ENCODE assay signal across 18 mouse cellular contexts in genomic region chr7:64074186-64074585, GRCm38 (mm10).
DNase-seq lines count a peak whose midpoint lies in the region; ATAC-seq lines count a peak whose summit lies in the region.
"Had no signal": no experiment of that assay in that cellular context is flagged by ENCODE, and none has a peak within 500 bp of the region (broad histone marks: within the 10 kb centered on the region; RNA-seq: fewer than 3 reads in every experiment).

No protein-coding gene starts in this region.

- H3K4me2 ChIP-seq in liver, embryonic 11.5 days = no peak overlapping the region
- H3K4me2 ChIP-seq: forebrain, embryonic 15.5 days; heart, embryonic 15.5 days; hindbrain, embryonic 12.5 days had no signal

- peak; percentile 59 for DNase-seq in heart, embryonic 10.5 days (ENCODE audit: low spot score)
- DNase-seq in heart, adult 8-10 months (ENCODE audit: low spot score) = no peak
- peak; percentile 0 for DNase-seq in liver
- DNase-seq in liver, embryonic 11.5 days (ENCODE audit: low spot score) = no peak
- DNase-seq in spleen, postnatal 10 days (ENCODE audit: low spot score in 2 of 2) = peak; percentile 4 to 10
- no peak for DNase-seq in spleen, adult 12 weeks (ENCODE audit: low spot score)
- no peak for DNase-seq in cerebellum, adult 18-20 months
- DNase-seq: adrenal gland, adult 2 months; kidney, adult 8-10 months; kidney, postnatal 36 days; lung, adult 2 months; thymus, postnatal 25 days had no signal

- no peak for ATAC-seq in liver, embryonic 11.5 days (replicated peaks; ENCODE audit: low FRiP score)
- ATAC-seq in megakaryocyte-erythroid progenitor cell, adult 5-6 weeks (replicated peaks; ENCODE audit: low FRiP score, low TSS enrichment, poor library complexity, severe bottlenecking) = 0 out of 2 replicates have a peak, but pooled peaks have one; percentile 2
- ATAC-seq: forebrain, embryonic 15.5 days; midbrain, embryonic 16.5 days had no signal

- no peaks in the 10 kb centered on the region for H3K9me3 ChIP-seq in heart, embryonic 10.5 days
- no peaks in the 10 kb centered on the region for H3K9me3 ChIP-seq in liver, embryonic 11.5 days (ENCODE audit: control insufficient read depth, low read length)
- H3K9me3 ChIP-seq: forebrain, embryonic 15.5 days; heart, embryonic 15.5 days; hindbrain, embryonic 12.5 days had no signal

- no peak overlapping the region for H3K9ac ChIP-seq in liver, embryonic 11.5 days (ENCODE audit: low read depth, low read length)
- H3K9ac ChIP-seq: forebrain, embryonic 15.5 days; heart, embryonic 15.5 days; hindbrain, embryonic 12.5 days had no signal

- no peaks in the 10 kb centered on the region for H3K36me3 ChIP-seq in heart, embryonic 10.5 days
- H3K36me3 ChIP-seq in liver, embryonic 11.5 days (ENCODE audit: control insufficient read depth, insufficient read depth, low read length) = no peaks in the 10 kb centered on the region
- H3K36me3 ChIP-seq: forebrain, embryonic 15.5 days; heart, embryonic 15.5 days; hindbrain, embryonic 12.5 days had no signal

- H3K4me3 ChIP-seq in heart, embryonic 10.5 days = no peak overlapping the region
- H3K4me3 ChIP-seq in liver, embryonic 11.5 days (ENCODE audit: low read depth, low read length) = no peak overlapping the region
- H3K4me3 ChIP-seq: forebrain, embryonic 15.5 days; heart, embryonic 15.5 days; hindbrain, embryonic 12.5 days had no signal

- 88% methylated on average over 4 of the region's 4 CpGs for WGBS in heart, embryonic 10.5 days
- 83% methylated on average over 4 of the region's 4 CpGs for WGBS in liver, embryonic 11.5 days

- H3K4me1 ChIP-seq in heart, embryonic 10.5 days = no peaks in the 10 kb centered on the region
- no peaks in the 10 kb centered on the region for H3K4me1 ChIP-seq in liver, embryonic 11.5 days (replicated peaks; ENCODE audit: control insufficient read depth, insufficient read depth, low read length)
- H3K4me1 ChIP-seq: forebrain, embryonic 15.5 days; heart, embryonic 15.5 days; hindbrain, embryonic 12.5 days had no signal

- no peaks in the 10 kb centered on the region for H3K27me3 ChIP-seq in heart, embryonic 10.5 days (ENCODE audit: insufficient read depth, poor library complexity, severe bottlenecking)
- H3K27me3 ChIP-seq in liver, embryonic 11.5 days (replicated peaks; ENCODE audit: control insufficient read depth, insufficient read depth, low read length) = no peaks in the 10 kb centered on the region
- H3K27me3 ChIP-seq: forebrain, embryonic 15.5 days; heart, embryonic 15.5 days; hindbrain, embryonic 12.5 days had no signal

- H3K27ac ChIP-seq in heart, embryonic 10.5 days = no peak overlapping the region
- H3K27ac ChIP-seq in liver, embryonic 11.5 days (ENCODE audit: low read depth, low read length) = no peak overlapping the region
- H3K27ac ChIP-seq: forebrain, embryonic 15.5 days; heart, embryonic 15.5 days; hindbrain, embryonic 12.5 days; macrophage had no signal

Comparison
In these comparisons a context has a peak if more than half of its experiments do, and no peak if none do; other contexts are left out.
1. DNase-seq: peak in heart, embryonic 10.5 days (single experiment), liver (single experiment) and spleen, postnatal 10 days (2 of 2); none in heart, adult 8-10 months (single experiment), liver, embryonic 11.5 days (single experiment), spleen, adult 12 weeks (single experiment) and cerebellum, adult 18-20 months (0 of 2).